Mouse (Mus musculus) gastrocnemius, adult 8-10 months (tissue): ENCODE measurements around the gene Mcm3. TPM values are rescaled to one million over a fixed set of nuclear protein-coding genes. Genes with fewer than 3 reads are reported as not detected.
A peak's percentile ranks its signal among the peaks of the same experiment; 100 is the strongest.

Source experiments
- DNase-seq, 2 experiments: peaks; one replicate each; pipeline ENCODE4 v3.0.0; 2022; ENCODE audit warnings: low spot score in 2 of 2
- total RNA-seq, 4 experiments: library from RNA; stranded (reverse); gene quantifications; 2 replicates each; pipeline ENCODE4 v1.2.4; 2022

Mcm3 gene
- total RNA-seq, result 1 to 10 TPM; 2.6 to 3.3 (median 3.1) TPM

DNA sequence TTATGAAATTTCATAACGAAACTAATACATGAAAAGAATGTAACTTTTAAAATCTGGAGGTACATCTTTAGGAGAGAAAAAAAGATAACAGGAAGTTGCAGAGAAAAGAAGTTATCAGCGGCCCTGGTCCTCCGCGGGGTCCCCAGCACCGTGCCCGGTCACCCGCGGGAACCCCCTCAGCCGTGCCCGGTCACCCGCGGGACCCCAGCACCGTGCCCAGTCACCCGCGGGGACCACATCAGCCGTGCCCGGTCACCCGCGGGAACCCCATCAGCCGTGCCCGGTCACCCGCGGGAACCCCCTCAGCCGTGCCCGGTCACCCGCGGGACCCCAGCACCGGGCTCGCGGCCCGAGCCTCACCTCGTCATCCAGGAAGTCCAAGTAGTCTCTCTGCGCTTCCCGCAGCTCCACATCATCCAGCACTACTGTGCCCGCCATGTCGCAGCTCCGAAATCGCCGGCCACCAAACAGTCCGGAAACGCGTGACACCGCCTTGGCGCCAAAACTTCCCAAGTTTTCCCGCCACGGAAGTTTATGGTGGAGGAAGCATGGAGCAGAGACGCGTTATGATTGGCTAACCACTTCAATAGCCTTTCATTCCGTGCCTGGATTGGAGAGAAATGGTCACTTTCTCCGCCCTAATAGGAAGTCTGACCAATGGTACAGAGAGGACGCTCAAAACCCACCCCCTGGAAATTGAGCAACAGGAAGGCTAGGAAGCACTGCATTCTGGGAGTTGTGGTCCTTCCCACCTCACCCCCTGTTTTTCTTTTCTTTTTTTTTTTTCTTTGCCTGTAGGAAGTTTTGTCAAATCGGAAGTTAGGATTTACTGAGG, at the start of gene Mcm3:
Gene Mcm3, minus strand, starts transcription at position 542 of the 835 bp plus-strand sequence.
- DNase-seq, result peak; percentile 84 to 85

DNA sequence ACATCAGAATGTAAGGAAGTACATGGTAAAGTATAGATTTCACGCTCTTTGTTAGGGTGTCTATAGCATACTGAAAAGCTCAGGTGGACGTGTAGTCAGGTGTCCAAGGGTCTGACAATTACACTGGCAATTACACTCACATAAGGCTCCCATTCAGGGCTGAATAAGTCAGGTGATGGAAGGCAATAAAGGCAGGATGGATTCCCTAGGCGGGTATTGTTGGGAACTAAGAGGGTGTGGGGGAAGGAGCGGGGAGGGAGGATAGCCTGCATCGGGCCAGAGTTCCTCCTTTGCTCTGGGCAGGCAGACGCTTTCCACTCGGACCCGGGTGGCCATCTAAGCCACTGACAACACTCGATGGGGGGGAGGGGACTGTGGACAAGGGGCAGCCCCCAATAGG, 47.9 kb upstream of the Mcm3 start:
- no peak for DNase-seq

DNA sequence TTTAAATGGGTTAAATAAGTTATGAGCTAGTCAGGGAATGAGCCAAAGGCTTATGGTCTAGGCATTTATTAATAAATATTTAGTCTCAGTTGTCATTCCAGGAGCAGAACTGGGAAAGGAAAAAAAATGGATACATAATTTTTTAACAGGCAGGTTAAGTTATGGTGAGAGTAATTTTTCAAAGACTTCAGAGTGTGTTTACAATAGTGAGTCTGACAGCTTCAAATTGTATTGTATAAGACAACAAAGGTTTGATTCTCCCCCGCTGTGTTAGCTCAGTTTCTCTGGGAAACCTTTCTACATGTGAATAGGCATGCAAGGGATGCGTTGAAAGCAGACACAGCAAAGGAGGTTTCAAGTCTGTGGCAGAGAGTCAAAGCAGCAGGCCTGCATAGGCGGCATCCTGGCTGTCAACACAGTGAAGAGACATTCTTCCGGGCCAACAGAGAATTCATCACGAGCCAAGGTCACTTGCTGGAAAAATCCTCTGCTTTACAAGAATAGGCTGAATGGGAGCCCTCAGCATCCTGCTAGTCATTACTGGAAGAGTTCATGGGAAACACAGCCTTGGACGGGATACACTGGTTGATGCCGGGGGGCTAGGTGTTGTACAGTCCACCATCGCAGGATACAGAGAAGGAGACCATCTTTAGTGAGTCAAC, 47.3 kb upstream of the Mcm3 start:
- no peak for DNase-seq

DNA sequence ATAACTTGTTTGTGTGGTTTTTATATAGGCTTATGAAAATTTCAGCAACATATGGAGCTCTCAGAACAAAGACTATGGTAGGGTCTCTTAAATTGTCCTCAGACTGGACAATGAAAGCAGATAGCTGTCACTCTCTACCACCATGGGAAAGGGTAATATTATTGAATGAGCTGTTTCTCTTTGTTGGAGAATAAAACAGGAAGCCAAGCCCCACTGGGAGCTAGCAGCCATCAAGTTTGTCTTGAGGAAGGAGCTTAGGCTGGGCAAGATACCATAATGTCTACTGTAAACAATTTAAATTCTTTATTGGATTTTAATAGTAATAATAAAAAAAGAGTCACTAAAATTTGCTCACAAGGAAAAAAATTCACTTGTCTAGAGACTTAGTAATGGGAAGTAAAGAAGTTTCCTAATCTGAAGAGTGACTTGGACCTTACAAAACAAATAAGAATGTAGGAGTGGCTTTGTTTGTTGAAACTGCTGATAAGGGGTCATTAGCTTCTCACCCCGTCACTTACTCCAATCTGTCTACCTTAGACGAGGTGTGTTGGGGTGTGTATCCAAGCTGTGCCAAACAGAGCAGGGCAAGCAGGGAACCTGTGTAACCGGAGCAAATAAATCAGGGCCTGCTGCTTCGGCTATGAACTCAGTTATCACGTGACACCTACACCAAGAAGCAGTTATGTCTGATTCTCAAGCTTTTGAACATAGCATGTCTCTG, 43.5 kb upstream of the Mcm3 start:
- no peak for DNase-seq

DNA sequence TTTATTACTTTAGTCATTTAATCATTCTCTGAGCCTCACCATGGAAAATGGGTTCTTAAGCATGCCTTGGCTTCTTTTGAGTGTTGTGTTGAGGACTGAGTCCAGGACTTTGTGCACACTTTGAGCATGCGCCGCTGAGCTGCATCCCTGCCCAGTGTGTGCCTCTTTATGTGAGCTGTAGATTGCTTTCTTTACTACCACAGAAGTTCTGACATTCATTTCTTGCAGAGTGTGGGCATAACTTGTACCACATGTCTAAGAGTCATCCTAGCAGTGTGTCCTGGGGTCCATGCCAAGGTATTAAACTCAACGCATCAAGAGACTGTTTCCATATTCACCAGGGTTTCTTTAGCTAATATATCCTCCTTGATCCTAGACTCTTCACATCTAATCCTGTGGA, 41.8 kb upstream of the Mcm3 start:
- DNase-seq, result no peak

DNA sequence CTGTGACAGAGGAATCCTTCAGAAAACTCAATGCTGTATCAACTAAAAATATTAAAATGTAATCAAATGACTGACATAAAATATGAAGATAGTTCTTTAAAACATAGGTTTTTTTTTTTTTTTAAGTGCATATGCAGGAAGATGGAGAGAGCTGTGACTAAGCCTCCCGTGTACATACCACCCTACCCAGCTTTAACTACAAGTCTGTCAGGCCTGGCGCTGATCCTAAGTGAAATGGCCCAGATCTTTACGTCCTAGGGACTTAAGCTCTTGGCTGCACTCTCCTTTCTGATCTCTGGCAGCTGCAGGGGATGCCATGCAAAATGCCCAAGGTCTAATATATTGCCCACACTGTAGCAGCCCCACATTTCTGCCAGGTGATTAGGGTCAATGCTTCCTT, 40.7 kb upstream of the Mcm3 start:
- DNase-seq, result no peak

DNA sequence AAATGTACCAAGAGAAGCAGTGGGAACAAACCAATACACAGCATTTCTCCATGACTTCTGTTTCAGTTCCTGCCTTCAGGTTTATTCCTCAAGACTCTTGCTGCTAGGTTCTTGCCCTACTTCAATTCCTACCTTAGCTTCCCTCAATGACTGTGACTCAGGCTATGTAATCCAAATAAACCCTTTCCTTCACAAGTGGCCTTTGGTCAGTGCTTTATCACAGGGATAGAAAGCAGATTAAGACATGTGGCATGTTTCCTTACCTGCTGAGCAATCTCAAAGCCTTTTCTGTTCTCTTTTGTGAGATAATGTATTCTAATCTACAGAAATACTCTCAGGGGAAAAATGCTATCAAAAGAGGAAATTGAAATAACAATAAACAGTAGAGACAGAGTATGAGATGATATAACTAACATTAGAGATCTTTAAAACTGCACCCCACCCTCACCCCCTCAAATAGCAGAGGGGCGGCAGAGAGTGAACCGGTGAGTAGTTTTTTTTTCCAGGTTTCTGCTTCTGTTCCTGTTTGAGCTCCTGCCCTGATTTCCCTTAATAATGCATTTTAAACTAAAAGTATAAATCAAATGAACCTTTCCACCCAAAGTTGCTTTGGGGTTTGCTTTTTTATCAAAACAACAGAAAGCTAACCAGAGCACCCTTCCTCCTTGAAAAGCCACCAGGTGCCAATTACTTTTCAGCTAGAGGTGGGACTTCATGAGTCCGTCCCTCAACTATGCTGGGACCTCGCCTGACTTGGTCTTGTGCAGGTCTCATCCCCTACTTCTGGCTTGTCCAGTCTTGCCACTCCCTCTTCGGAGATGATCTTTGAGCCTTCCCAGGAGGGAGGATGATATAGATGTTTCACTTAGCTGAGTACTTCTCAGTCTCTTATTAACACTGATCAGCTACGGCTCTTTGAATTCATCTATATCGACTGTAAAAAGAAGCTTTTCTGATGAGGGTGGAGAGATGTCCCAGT, 37.1 kb upstream of the Mcm3 start:
- DNase-seq, result no peak

DNA sequence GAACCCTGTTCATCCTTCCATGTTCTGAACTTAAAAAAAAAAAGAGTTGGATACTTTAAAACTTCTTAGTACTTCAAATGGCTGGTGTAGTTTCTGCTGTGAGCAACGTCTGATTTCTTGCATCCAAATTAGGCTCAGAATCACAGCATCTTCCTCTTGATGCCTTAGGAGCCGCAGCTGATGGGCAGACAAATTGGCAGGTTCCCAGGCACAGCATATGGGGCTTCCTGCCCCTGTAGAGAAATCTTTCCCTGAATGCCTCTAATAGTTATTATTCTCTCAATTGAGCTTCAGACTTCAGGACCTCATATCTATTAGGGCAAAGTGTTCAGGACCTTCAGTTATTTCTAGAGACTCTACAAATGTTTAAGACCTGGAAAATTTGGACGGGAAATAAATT, 19.8 kb upstream of the Mcm3 start:
- DNase-seq, result no peak

DNA sequence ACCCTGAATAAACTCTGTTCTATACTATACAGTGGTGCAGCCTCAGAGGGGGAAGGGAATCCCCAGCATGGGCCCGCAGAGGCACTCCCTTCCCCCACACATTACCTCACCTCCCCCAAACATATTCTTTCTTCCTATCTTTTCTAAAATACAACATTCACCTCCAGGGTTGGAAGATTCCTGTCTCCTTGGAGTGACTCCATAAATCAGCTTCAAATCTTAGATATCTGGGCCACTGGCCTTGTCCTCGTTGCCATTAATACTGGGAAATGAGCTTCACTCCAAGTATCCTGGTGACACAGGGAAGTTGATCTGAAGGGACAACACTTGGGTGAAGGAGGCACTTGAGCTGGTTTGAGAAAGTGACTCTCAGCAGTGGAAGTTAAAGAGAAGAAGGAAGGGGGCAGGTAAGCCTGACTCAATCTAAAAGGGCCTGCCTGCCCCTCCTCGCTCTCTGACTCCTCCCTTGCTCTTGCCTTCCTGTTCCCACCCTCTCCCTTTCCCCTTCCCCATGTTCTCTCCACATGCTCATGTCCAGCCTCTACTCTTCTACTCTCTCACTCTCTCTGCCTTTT, 16.5 kb upstream of the Mcm3 start:
- no peak for DNase-seq

DNA sequence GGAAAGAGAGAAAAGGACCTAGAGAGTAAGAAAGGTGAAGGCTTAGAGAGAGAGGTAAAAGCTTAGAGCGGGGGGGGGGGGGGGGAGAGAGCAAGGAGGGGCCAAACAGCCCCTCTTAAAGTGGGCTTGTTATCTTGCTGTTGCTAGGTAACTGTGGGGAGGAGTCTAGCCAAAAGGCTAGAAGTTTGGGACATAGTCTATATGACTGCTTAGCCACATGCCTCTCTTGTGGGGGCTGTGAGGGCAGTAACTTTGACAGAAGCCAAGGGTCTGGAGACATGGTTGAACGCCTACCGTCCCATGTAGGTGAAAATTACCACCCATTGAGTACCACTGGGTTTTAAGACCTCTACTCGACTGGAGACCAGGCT, 13.0 kb upstream of the Mcm3 start:
- DNase-seq, result no peak

DNA sequence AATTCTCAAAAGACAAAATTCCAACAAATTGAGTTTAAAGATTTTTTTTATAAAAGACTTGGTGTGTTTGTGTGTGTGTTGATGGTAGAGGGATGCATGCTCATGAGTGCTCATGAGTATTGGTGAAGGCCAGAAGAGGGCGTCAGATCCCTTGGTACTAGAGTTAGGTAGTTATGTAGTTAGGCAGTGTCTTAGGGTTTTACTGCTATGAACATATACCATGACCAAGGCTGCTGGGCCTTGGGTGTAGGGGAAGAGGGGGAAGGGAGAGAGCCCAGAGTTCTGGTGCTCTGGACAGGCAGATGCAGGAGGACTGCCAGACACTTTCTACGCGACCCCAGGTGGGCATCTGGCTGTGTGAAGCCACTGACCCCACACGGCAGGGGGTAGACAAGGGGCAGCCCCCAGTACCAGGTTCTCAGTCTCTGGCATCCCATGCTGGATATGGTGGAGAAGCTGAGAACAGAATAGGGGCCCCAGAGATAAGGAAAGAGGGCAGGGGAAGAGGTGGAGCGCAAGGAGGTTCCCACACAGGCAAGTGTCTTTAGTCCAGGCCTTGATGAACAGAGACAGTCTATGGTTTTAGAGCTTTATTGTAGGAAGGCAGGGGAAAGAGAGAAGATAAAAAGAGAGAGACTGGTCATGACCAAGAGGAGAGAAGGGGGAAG, 12.5 kb upstream of the Mcm3 start:
- no peak for DNase-seq

DNA sequence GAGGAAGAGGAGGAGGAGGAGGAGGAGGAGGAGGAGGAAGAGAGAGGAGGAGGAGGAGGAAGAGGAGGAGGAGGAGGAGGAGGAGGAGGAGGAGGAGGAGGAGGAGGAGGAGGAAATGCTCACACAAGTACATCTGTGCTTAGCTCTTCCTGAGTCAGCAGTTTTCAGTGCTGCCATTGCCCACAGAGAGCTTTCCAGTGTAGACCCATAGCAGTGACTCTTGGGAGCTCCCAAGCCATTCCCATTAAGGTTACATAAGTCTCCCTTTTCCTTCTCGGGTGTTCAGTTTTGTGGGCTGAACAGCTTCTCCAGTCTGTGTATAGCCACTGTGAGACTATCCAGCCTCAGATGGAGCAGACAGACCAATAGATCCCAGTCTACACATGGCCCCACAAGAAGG, 10.4 kb upstream of the Mcm3 start:
- no peak for DNase-seq

DNA sequence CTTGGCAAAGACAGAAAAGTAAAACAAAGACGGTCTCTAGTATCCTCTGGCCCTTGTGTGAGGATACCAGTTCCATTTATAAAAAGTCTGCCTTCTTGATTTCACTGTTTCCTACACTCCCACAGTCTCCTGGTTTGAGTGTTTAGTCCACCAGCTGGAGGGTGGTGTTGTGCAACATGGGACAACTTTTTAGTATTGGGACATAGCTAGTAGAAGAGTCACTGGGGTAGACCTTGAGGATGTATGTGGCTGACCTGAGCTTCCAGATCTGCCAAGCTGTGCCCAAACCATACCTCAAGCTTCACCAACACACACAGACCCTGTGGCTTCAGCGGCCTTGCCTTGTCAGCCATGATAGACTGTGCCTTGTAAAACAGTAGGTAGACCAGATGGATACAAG, 7.9 kb upstream of the Mcm3 start:
- no peak for DNase-seq

DNA sequence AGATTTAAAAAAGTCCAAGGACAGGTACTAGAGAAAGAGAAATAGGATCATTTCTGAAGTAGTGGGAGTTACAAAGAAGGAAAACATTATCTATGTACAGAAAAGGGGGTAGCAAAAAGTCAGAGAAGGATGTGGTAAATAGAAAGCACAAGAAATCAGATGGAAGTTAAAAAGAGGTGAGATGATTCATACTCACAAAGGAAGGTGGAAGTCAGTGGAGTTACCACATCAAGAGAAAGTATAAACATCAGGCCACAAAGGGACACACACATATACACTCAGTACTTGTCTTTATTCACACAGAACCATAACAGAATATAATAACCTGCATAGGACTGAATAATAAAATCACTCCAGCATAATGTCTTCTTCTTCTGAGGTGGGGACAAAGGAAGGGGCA, 4.9 kb upstream of the Mcm3 start:
- DNase-seq, result no peak

DNA sequence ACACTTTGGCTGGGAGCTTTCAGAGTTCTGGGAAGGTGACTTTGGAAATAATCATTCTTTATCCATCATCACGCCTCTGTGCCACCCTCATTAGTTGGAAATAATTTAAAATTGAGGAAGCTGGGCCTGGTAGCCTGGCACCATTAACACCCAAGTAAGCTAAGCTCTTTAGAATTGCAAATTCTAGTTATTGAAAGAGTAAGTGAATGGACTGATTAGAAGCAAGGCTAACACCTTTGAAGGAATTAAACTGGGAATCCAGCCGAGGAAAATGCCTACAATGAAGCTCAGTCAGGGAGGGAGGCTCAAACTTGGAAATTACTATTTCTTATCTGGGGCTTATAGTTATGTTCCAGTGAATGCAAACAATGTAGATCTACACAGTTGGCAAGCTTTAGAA, 3.8 kb upstream of the Mcm3 start:
- DNase-seq, result no peak

DNA sequence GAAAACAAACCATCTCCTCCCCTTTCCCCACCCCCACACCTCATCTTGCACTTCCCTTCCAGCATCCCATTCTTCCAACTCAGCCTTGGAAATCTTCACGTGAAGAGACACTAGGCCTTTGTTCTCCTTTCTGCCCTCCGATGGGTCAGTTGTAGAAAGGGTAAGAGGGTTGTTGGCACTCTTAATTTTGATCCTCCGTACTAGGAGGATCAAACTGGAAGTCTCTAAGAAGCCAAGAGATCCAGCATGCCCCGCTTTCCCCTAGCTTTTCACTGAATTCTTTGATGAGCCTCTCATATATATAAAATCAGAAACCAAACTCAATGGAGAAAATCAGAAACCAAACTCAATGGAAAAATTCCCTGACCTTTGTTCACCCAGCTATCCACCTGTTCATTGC, 3.4 kb upstream of the Mcm3 start:
- no peak for DNase-seq

DNA sequence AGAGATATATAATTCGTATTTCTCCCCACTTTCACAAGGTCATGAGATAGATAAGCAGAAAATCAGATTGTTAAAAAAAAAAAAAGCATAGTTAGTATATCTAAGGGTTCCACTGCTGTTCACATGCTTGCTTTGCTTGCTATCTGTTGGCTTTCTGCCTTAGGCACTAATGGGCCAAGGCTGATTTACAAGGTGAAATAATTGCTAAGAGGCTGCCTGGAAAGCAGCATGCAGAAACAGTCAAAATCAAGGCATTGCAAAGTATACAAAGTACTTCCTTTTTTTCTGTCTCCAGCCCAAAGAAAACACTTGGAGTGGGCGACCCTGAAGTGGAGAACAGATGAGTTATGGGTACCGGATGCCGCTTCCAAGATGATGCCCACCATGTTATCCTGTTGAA, 847 bp upstream of the Mcm3 start:
- no peak for DNase-seq

DNA sequence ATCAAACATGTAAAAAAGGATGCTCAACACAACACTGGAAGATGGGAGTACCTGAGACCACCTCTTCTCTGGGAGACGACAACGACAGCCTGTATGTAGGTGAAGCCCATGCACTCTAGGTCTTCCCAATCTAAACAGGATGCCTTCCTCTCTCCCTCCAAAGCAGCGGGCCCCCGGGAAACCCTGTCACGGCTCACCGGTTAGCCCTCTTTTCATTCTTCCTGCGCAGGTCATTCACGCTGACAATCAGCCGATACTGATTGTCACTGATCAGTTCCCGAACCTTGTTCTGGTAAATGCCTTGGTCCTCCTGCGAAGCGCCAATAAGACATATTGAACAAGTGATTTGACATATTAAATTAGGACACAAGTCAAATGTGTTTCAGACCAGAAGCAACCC, 2.5 kb downstream of the Mcm3 start:
- DNase-seq, result no peak

DNA sequence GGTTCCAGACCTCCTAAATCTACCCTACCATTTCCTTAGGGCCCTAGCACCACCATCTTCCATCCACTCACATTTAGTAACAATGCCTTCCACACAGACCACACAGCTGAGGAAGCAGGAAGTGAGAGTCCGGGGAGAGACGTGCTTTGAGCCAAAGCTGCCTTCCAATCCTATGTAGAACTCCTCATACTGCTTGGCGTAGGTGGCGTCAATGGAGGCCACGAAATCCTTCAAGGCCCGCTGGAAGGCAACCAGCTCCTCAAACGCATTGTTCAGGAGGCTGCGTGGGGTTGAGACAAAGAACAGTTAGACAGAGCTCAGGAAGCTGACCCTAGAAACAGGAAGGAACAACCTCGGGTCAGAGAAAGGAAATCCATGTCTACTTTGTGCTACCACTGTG, 2.9 kb downstream of the Mcm3 start:
- DNase-seq, result no peak

DNA sequence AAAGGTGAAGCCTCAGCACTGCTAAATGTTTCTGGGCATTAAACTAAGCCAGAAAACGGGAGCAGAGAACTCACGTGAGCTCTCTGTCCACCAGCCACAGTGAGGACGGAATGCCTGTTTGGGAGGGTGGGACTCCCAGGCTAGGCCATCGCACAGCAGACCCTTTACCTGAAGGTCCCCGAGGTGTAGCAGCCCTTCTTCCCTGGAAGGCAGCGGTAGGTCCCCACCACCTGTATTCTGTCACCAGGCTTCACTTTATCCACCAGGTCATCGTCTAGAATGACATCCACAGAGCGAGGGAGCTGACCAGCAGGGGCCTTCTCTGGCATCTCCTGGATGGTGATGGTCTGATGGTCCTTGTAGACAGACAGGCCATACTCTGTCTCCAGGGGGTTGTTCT, 5.6 kb downstream of the Mcm3 start:
- no peak for DNase-seq
